Mouse (Mus musculus): ENCODE measurements around the gene Nek10. TPM values are rescaled to one million over a fixed set of nuclear protein-coding genes. Genes with fewer than 3 reads are reported as not detected.
"Not testable (repeated sequence)": the region's sequence is repeated elsewhere in the genome, so short reads cannot be mapped to it uniquely, and the experiment has no call there.

Gene Nek10
- total RNA-seq, 2 experiments from 2014 or later, result 1.9 to 2.1 TPM

DNA sequence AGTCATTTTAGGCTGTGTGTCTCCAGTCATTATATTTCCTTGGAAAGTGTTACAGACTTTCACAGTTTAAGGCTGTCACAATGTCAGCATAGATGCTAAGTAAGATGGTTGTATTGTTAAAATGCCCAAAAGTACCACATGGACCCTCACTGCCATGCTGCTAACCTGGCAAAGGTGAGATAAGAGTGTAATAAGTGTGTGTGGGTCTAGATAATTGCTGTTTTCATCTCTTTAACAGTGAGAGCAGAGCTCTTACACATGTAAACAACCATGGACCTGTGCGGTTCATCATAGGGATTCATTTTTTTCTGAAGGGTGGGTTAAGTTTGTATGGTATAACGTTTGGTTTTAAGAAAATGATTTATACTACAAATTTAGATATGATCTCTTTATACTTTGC is 167.4 kb downstream of the Nek10 start:
- DNase-seq (ENCODE audit: low spot score in 2 of 2), result no peak
- intact Hi-C loops (cut with DNase I), result no loop called here

DNA sequence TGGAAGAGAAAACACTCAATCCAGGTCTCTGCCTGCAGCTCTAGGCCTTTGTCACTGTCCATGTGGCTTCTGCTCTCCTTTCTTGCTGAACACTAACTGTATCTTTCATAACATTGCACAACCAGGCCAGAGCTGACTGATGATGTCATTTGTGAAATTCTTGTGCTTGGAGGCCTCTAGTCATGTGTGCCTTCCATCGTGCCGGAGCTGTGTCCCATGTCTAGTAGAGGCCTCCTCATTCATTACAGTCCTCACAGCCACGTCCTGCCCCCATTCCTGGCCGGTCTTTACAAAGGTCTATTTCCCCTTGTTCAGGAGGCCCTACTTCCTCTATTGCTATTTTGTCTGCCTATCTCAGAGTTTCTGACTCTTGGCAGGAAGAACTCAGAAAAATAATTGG is 167.8 kb downstream of the Nek10 start:
- DNase-seq (ENCODE audit: low spot score in 2 of 2), result no peak
- intact Hi-C loops (cut with DNase I), result no loop called here

DNA sequence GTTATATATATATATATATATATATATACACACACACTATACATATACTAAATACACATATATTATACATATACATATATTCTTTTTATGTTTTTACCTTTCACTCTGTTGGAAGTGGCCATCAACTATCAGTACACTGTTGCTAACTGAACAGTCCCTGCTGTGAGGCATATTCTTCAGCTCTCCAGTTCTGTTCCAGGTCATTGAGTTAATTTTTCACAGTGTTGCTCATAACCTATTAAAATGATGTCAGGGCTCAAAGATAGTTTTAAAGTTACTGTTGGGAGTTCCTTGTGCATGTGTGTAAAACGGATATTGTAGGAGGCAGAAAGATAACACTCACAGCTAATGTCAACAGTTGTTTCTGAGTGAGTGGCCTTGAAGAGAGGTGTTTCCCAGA is 170.9 kb downstream of the Nek10 start:
- DNase-seq (ENCODE audit: low spot score in 2 of 2), result no peak
- intact Hi-C loops (cut with DNase I), result no loop called here

DNA sequence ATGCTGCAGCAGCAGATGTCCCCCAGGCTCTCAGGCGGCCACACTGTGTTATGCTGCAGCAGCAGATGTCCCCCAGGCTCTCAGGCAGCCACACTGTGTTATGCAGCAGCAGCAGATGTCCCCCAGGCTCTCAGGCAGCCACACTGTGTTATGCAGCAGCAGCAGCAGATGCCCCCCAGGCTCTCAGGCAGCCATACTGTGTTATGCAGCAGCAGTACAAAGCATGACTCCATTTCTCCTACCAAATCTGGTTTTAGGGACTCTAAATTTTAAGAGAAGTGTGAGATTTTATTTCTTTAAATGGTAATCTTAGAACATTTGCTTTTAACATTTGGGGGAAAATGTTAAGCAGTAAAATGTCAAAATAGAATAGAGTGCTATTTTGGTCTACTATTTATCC is 180.9 kb downstream of the Nek10 start:
- DNase-seq (ENCODE audit: low spot score in 2 of 2), result peak in 1 of 2 experiments; percentile 31
- intact Hi-C loops (cut with DNase I), result loop anchor here (5.0 to 10.0 kb wide), 2 partner anchors 57 to 279 kb away; partner anchors contain the start of gene Slc4a7

DNA sequence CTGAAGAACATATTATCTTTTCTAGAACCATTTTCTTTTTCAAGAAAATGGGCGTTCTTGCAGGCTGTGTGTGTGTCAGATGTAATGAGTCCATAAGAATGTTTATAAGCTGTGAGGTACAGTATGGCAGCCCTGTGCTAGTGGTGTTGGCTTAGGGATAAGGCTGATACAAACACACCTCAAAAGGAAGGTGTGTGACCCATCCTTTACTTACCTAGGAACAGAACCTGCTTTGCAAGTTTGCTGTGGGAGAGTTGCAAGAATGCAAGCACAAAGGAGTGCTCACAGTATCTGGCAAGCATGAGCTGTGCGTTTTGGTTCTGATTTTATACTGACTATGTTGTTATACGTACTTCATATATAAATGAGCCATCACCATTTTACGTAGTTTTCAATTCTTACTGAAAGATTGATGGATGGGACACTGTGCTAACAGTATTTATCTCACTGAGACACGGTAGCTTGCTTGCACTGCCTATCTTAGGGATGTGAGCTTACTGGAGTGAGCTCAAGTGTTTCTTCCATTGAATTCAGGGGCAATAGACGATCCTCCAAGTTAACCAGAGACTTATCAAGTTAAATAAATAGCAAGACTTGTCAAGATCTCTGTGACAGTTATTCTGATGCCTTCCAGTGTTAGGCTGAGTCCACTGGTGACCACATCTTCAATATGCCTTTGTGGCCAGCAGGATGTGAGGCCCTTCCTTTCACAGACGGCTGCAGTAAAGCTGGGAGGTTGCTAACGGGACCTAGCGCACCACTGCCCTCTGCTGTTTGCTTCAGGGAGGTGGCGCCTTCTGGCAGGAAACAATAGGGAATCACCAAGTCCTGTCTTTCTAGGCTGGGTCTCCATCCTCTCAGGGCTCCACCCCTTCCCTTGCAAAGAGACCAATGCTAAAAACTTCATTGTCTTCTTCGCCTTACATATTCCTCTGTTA is 181.8 kb downstream of the Nek10 start:
- DNase-seq (ENCODE audit: low spot score in 2 of 2), result peak; percentile 68 to 75
- intact Hi-C loops (cut with DNase I), result loop anchor here (1.0 to 10.0 kb wide), 4 partner anchors 58 to 280 kb away; partner anchors contain the start of gene Slc4a7

DNA sequence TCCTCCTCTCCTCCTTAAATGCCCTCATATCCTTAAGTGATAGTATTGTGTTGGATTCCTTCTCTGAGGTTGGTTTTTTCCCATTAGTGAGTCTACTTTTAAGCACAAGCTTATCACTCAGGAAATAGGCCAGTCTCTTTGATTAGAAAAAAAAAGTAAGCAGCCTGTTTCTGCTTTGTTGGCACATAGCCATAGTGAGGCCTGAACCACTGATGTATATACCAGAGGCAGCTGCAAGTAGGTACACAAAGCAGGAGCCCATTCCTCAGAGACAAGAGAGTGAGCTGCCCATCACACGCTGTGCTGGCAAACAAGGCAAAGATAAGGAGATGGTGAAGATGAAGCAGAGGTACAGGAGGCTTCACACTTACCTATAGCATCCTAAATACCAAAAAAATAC is 184.2 kb downstream of the Nek10 start:
- intact Hi-C loops (cut with DNase I), result loop anchor here (5.0 to 10.0 kb wide), 2 partner anchors 80 to 283 kb away; partner anchors contain the start of gene Slc4a7
- no peak for DNase-seq (ENCODE audit: low spot score in 2 of 2)

DNA sequence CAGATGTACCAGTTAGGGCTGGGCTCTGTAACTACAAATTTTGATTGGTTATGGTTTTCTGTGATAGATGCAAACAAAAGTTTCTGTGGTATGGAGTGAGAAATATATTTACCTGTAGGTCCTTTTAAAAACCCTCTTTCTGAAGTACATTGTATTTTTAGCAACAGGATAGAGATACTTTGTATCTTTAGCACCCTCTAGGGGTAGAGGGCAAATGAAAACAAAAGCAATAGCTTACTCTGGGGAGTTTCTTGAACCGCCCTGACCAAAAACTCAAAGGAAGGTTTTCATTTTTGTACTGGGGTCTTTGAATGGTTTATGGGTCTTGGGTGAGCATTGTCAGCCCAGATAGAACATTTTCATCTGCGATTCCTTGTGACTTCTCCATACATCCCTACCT is 188.4 kb downstream of the Nek10 start:
- no peak for DNase-seq (ENCODE audit: low spot score in 2 of 2)
- intact Hi-C loops (cut with DNase I), result loop anchor here (10.0 kb wide), 1 partner anchor 1203 kb away; no protein-coding TSS in a partner anchor

DNA sequence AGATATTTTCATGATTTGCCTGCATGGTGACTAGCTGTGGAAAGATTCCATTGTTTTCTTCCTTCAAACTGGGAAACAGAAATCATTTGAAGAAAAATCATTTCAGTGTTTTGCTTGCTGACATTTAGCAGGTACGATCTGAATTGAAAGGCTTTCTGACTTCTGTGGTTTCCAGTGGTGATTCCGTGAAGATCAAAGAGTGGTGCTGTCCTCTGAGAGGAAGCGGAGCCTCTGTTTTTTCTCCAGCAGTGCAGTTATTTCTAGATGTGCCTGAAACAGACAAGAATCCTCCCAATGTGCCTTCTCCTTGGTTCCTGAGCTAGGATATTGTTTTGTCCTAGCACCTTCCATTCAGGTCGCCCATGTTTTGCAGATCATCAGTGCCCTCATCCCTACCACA is 208.2 kb downstream of the Nek10 start:
- intact Hi-C loops (cut with DNase I), result no loop called here
- no peak for DNase-seq (ENCODE audit: low spot score in 2 of 2)

DNA sequence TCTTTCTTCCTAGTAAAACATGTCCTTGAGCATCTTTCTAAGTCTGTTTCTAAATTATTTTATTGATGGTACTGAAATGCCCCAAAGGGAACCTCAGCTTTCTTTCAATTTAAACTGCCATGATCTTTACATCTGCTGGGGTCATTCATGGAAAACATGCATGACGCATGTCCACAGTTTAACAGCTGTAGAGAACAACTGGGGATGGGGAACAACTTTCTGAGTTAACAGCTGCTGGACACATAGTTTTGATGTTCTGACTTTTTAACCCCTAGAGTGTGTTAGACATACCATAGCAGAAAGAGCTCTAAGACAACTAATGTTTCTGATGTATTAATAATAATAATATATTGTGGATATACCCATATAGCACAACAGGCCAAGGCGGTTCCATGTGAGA is 211.6 kb downstream of the Nek10 start:
- DNase-seq (ENCODE audit: low spot score in 2 of 2), result no peak
- intact Hi-C loops (cut with DNase I), result no loop called here

DNA sequence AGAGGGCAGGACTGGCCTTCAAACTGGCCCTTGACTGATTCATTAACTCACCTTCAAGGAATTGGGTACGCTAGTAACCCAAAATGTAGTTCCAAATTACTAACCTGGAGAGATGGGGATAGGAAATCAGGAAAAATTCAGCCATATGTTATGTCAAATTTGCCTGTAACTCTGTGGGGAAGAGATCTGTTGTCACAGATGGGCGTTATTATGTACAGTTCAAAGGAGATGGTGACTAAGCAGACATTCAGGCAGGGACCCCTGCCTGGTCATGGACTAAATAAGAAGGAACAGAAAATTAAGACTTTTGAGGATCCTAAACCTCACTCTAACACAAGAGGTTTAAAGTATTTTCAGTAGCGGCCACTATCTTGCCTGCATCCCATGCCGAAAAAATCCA is 227.4 kb downstream of the Nek10 start:
- DNase-seq (ENCODE audit: low spot score in 2 of 2); intact Hi-C loops (cut with DNase I): not testable (repeated sequence)

DNA sequence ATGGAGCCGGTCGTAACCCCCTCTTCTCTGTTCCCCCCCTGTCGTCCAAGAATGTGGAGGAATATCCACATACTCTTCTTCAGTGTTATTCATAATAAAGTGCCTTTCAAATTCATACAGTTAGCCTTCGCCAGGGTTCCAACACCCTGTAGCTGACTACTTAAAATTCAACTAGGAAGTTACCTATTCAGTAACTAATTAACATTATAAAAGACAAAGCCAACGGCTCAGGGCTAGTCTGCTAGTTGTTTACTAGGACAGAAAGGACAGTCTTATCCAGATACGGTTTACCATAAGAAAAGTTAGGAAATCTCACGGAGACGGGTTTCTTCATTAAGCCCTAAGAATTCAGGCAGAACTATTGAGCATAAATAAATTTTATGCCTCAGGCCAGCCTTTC is 231.4 kb downstream of the Nek10 start:
- intact Hi-C loops (cut with DNase I); DNase-seq (ENCODE audit: low spot score in 2 of 2): not testable (repeated sequence)

DNA sequence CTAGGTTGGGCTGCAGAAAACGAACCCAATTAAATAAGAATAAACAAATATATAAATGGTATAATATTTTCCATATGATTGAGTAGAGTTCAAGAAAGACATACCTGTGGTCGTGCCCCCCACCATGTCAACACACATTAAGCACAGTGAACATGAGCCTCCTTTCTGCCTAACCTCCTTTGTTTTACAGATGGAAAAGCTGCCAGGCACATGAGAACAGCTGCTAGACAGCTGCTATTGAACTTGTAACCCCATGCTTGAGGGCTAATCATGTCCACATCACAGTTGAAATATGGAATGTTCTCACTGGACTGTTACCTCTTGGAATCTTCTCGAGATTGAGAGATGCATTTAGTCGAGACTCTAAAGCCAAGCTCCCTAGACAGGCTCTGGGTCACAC is 245.0 kb downstream of the Nek10 start:
- DNase-seq (ENCODE audit: low spot score in 2 of 2), result no peak
- intact Hi-C loops (cut with DNase I), result no loop called here

DNA sequence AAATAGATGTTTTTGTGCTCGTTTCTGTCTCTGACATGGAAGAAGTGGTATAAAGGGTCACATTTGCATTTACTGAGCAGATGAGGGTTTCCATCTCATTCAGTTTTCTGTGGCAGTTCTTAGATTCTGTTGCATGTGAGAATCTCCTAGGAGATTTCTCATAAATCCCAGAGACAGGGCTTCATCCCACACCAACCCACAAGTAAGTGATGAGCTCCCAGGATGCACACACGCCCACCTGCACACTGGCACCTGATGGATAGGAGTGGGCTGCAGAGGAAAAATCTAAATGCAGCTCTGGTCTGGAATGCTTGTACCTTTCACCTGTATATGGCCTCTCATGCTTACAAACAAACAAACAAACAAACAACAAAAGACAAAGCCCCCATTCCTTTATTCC is 258.3 kb downstream of the Nek10 start:
- DNase-seq (ENCODE audit: low spot score in 2 of 2), result peak in 1 of 2 experiments; percentile 66
- intact Hi-C loops (cut with DNase I), result no loop called here

Other genes with a start within 250 kb of the Nek10 start
- 10 to 100 TPM; 18.5 to 19.3 TPM for gene Slc4a7, start 101.1 kb upstream of the Nek10 start, total RNA-seq (2021)

All from left cerebral cortex, postnatal 25 days (tissue).